Mouse (Mus musculus): ENCODE data around the gene Ubl4a.
"Not testable (repeated sequence)": the region's sequence is repeated elsewhere in the genome, so short reads cannot be mapped to it uniquely, and the experiment has no call there.

Gene Ubl4a

GRCm38 (mm10) chrX:74372888-74373549 lies at the start of gene Ubl4a, which contains the start of gene Slc10a3:
Gene Ubl4a, minus strand, starts transcription at chrX:74373218.
Gene Slc10a3, minus strand, starts transcription at chrX:74373349.
- peak; percentile 29 for DNase-seq (ENCODE audit: low spot score)

DNA sequence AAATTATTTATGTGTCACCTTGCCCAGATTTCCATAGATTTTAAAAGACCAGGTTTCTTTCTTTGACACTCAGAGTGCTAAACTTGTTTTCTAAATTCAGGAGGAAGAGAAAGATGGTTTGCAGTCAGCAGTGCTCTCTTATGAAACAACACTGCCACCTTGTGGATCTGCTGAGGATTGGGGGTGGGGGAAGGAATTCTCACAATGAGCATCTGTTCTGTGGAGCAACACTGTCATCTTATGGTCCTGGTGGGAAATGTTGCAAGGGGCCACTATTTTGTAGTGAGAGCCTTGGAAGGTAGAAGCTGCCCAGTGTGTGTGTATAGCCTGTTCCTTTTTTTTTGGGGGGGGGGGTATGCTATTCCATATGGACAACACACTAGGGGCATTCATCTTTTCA lies 40.4 kb upstream of the Ubl4a start:
- peak; percentile 73 for DNase-seq (ENCODE audit: low spot score)

- DNase-seq (ENCODE audit: low spot score), result no peak
Measured at GRCm38 (mm10) chrX:74408340-74408739, 35.3 kb upstream of the Ubl4a start.

- DNase-seq (ENCODE audit: low spot score), result no peak
Measured at GRCm38 (mm10) chrX:74400136-74400535, 27.1 kb upstream of the Ubl4a start.

DNA sequence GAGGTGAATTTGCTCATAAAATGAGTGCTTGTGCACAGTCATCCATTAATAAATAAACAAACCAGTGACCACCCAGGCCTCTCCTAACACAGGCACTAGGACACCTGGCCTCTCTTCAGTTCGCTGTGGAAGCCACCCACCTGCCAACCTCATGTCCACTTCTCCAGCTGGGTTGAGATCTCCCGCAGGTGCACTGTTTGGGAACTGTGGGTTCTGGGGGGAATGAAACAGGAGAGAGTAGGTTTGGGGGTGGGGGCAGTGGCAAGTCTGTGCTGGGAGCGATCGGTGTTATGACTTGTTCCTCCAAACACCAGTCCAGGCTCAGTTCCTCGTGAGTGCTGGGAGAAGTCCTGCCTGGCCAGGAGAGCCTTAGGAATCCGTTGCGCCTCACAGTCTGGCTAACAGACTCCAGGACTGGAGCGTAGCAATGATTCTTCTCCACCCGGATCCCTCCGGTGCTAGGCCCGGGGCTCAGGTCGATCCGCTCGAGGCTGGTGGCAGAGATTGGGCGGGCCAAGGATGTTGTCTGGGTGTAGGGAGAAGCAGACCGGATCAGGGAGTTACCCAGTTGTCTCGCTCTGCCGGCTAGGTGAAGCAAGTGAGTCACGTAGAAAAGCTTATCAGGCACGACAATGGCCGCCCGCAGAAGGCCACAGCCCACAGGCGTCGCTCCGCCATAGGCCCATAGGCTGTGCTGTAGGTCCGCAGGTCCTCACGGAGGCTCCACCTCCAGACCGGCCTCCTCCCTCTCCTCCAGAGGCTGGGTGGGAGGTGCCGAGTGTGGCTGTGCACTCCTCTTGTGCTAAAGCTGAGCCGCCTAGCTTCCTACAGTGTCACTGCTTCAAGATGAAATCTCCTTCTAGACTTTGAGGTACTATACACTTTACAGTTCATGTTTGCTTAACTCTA lies 19.8 kb upstream of the Ubl4a start, which contains the start of the genes Fam3a and Ikbkg:
TSS of gene Fam3a (minus strand) at position 738 of the 909 bp plus-strand sequence.
TSS of gene Ikbkg (plus strand) at position 756 of the 909 bp plus-strand sequence.
- peak; percentile 22 for DNase-seq (ENCODE audit: low spot score)

GRCm38 (mm10) chrX:74388153-74388552 lies 15.1 kb upstream of the Ubl4a start:
- DNase-seq (ENCODE audit: low spot score), result no peak

DNA sequence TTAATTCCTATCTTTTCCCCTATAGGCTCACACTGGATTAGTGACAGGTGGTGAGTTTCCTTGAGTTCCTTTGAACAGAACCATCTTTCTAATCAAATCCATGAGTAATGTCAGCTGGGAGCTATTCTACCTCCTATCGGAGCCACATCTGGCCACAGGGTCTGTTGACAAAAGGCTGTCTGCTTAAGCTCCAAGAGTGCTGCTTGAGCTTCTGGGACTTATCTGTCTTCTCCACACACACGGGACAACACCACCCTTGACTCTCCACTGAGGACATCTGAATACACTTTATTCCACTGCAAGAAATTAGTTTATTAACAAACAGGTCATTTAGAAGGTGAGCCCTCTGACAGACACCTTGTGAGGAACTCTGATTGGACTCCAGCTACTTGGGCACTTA lies 11.4 kb upstream of the Ubl4a start:
- DNase-seq (ENCODE audit: low spot score), result no peak

- DNase-seq (ENCODE audit: low spot score), result no peak
Measured at GRCm38 (mm10) chrX:74368209-74368909, 4.7 kb downstream of the Ubl4a start.

DNA sequence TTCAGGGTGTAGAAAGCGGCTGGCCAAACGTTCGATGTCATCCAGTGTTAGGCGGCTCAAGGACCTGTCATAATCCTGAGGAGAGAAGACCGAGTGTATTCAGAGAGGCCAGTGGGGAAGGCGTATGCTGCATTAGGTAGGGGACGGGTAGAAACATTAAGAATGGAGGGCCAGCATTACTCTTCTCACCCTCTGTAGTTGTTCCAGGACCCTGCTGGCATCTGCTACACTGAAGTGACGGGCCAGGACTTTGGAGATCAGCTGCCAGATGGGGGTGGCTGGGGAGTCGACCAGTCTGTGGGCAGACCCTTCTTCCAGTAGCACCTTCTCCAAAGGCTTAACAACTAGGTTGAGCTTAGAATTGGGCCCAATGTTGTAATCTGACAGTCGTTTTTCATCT lies 5.5 kb downstream of the Ubl4a start:
- no peak for DNase-seq (ENCODE audit: low spot score)

DNA sequence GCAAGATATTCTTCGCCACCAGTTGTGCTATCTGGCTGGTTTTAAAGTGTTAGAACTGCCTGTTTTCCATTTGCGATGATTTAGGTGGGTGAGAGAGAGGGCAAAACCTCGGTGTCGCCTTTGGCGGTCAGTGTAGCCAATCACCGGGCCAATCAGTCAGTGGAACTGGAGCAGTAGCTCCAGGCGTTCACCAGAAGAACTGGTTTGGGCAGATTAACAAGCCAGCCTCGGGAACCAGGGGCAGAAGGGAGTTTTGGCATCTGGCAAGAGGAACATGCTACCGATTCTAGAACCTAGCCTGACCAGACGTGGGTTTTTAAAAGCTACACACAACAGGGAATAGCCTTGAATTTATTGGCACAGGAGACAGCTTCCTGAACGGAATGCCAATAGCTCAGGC lies 13.8 kb downstream of the Ubl4a start:
- DNase-seq (ENCODE audit: low spot score), result no peak

DNA sequence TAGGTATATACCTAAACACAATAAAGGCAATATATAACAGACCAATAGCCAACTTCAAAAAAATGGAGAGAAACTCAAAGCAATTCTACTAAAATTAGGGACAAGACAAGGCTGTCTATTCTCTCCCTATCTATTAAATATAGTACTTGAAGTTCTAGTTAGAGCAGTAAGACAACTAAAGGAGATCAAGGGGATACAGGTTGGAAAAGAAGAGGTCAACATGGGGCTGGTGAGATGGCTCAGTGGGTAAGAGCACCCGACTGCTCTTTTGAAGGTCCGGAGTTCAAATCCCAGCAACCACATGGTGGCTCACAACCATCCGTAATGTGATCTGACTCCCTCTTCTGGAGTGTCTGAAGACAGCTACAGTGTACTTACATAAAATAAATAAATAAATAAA lies 15.9 kb downstream of the Ubl4a start:
- not testable (repeated sequence) for DNase-seq (ENCODE audit: low spot score)

- peak; percentile 24 for DNase-seq (ENCODE audit: low spot score)
Measured at GRCm38 (mm10) chrX:74353467-74353770, 19.6 kb downstream of the Ubl4a start, which contains the start of gene Lage3. Gene Lage3, minus strand, starts transcription at chrX:74353618.

- no peak for DNase-seq (ENCODE audit: low spot score)
Measured at GRCm38 (mm10) chrX:74352645-74353466, 20.2 kb downstream of the Ubl4a start.

DNA sequence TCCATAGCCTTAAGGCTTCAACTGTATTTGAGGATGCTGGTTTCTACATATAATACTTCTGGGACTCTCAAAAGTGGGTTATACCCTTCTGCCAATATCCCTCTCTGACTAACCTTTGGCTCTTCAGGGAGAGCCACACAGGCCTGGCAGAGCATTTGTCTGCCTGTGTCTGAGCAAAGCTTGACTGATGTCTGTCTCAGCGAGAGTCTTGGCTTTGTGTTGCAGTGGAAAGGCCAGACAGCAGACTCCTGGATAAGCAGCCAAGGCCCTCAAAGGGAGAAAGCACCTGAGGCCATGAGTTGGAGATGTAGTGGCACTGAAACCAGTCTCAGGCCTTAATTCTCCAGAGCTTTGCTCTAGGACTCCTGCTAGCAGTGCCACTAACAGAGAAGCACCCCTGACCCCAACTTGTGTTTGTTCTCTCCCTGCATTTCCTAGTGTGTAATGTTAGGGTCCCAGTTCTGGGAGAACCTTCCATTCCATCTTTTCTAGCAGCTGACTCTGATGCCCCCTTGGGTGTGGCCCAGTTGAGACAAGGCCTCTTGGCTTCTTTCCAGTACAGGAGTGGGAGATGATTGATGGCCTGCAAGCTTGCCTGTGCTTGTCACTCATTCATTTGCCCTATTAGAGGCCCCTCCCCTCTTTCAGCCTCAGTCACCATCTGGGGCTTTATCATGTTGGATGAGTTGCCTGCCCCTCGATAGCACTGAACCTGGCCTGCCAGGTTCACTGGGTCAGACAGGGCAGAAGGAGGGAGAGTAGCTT lies 42.7 kb downstream of the Ubl4a start:
- DNase-seq (ENCODE audit: low spot score), result no peak

DNA sequence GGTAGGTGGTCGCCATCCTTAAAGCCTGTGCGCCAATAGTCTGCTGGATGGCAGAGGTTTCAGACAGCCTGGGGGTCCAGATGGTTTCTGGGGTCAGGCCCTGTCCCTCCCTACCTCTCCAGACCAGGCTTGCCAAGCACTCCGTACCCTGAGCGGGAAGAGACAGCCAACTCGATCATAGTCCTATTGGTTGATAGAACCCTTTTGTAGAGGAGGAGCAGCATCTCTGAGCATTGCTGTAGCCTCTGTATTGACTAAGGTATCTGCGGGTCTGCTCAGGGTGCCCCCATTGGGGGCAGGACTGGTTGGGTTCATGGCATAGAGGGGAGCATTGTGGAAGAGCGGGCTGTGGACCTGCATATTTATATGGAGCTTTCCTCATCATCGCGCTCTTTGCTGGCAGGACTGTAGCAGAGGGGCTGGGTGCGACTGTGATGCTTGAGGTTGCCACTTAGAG lies 43.8 kb downstream of the Ubl4a start:
- DNase-seq (ENCODE audit: low spot score), result no peak

- no peak for DNase-seq (ENCODE audit: low spot score)
Measured at GRCm38 (mm10) chrX:74328725-74329161, 44.3 kb downstream of the Ubl4a start, which contains the start of gene Plxna3. Gene Plxna3, plus strand, starts transcription at chrX:74329066.

Measured in layer of hippocampus, adult 9-10 months (tissue).